Mouse (Mus musculus): ENCODE data around the gene Spdye4c.

DNA sequence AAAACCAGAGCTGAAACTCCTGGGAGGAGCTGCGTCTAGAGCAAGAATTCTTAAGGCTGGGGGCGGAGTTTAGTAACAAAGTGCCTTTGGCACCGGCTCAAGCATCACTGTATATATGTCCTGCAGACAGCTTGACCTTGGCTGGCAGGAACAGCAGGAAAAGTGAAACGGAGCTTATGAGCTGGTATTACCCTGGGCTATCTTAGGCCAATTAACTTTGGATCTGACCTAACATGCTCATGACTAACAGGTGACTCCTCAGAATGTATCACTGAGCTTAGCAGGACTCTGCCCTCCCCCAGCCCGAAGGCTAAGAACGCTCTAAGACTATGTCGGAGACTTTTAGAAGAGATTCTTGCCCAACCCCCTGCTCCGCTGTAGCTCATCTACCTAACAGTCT is 25.1 kb upstream of the Spdye4c start:
- TF ChIP-seq CTCF (IDR thresholded peaks at IDR 0.05): no peak
- no peak for TF ChIP-seq EP300 (IDR thresholded peaks at IDR 0.05)

Measured in lung, postnatal 0 days (tissue).